Mouse (Mus musculus) lung, adult 18-20 months (tissue): ENCODE measurements at regions not wholly inside any gene's neighbourhood (a gene's known extent, or its start where the extent isn't known, plus 50 kb on each side); places are given as distances from the start of the nearest gene placed in this dataset.

Experiments used
- DNase-seq, 2 experiments: peaks; one replicate each; pipeline ENCODE4 v3.0.0; 2022; ENCODE audit warnings: mixed read lengths in 2 of 2

DNA sequence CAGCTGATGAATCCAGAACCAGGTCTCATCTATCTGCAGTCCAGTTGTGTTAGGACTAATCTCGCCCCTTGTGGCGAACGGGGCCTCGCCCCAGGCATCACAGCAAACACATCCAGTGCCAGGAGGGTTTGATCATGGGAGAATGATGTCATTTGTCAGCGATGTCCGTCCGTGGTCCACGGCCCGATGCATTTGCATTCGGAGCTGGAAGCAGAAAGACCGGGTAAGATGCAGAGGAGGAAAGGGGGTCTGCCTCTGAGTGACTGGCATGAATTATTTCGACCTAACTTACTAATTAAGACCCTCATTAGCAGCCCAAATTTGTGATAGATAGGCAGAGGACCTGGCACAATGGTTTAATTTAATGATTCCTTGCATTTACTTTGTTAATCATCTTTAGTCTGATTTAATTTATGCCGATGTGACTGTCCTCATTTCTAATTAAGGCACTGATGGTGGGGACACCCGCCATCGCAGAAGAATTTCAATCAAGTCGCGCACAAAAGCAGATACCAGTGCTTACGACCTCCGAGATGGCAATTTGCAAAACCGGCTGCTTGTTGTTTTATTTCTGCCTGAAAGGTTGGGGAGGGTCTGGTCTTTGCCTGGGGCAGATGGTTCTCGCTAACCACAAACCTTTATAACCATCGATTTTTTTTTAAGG is 141.9 kb downstream of the Cryba4 start:
- DNase-seq = no peak

DNA sequence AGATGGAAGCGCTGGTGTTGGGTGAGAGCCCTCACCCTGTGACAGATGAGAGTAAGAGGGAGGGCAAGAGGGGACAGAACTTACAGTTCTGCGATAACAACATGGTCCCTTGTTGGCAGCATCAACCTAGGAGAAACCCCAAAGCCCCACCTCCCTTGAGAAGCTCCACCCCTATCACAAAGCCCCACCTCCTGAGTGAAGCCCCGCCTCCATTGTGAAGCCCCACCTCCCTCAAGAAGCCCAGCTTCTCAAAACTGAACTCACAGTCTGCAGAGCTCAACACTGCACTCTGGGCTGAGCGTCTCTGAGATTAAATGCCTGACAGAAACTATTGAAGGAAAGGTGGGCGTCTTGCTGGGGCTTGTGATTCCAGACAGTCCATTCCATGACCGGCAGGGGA is 131.6 kb downstream of the Cryba4 start:
- no peak for DNase-seq

DNA sequence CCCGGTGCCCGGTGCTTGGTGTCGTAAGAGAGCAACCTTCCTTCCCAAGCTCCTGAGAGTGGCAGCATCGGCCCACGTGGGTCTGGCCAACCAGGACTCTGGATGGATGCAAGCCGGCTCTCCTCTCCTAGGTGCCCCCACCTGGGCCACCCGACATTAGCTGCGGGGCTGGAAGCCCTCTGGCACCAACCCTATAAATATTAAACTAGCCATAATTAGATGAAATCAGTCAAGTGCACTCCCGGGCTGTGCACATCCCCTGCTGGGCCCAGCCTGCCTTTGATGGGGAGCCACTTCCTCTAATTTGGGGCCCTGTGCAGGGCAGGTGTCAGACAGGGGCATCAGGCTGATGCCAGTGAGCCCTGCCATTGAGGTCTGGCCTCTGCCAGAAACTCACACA is 130.8 kb downstream of the Cryba4 start:
- DNase-seq = no peak

DNA sequence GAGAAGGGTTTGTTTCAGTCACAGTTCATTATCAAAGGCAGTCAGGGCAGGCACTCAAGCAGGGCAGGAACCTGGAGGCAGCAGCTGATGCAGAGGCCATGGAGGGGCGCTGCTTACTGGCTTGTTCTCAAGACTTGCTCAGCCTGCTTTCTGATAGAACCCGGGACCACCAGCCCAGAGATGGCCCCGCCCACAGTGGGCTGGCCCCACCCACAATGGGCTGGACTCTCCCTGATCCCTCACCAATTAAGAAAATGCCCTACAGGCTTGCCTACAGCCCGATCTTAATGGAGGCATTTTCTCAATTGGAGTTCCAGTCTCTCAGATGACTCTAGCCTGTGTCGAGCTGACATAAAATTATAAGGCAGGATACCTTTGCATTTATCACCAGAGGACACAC is 129.7 kb downstream of the Cryba4 start:
- no peak for DNase-seq

DNA sequence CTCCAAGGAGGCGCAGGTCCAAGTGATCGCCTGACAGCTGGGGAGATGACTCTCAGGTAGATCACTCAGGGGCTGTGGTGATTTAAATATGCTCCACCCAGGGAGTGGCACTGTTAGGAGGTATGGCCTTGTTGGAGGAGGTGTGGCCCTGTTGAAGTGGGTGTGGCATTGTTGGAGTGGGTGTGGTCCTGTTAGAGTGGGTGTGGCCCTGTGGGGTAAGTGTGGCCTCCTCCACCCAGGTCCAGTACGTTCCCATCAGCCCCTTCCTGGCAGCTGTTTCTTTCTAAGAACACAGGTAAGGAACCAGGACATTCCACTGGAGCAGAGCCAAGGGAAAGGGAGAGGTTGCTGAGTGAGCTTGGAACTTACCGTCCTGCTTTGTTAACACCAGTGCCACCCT is 125.1 kb downstream of the Cryba4 start:
- DNase-seq = peak; percentile 8 to 34

DNA sequence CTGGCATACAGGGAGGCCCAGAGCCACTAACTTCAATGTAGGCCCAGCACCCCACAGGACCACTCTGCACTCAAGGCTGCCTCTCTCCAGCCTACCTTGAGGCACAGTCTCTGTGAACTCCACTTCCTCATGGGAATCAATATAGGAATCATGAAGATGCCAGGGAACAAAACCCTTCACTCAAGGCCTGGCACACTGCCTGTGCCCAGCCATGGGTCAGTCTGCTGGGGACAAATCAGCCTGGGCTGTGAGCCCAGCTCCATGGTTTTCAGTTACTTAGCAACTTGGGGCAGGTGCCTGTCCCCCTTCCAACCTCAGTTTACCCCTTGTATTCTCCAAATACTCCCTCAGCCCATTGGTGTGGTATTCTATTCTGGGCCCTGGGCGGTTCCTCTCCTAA is 119.6 kb downstream of the Cryba4 start:
- DNase-seq = no peak

DNA sequence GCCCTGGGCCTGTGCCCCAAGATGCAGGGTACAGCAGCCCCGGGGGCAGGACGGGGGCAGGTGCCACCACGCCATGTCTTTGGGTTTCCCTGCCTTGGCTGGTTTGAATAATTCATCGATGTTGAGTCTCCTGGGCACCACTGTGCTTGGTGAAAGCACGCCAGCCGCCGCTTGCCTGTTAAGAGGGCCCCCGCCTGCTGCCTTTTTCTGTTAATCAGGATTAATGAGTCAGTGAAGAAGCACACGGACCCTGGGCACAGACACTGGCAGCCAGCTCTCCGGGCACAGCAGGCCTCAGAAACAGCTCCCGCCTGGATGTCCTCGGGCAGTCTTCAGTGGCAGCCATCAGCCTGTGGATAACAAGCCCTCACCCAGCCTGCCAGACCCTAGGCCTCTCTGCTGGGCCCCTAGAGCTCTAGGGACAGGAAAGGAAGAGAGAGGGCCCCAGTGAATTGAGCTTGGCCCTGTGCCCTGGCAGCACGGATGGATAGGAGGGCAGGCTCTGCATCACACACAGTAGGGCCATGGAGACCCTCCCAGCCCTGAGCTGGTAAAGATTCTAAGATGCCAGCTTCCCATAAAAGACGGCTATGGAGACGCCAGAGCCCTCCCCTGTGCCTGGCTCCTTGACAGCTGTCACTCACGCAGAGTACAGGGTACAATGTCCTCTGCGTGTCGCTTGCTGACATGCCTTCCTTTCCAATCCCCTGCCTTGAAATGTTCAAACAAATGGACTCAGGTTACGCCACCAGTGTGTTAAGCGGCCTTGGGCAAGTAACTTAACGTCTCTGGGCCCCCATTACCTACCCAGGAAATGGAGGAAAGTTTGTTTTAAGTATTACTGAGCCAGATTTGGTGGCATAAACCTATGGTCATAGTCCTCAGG is 118.4 kb downstream of the Cryba4 start:
- no peak for DNase-seq

DNA sequence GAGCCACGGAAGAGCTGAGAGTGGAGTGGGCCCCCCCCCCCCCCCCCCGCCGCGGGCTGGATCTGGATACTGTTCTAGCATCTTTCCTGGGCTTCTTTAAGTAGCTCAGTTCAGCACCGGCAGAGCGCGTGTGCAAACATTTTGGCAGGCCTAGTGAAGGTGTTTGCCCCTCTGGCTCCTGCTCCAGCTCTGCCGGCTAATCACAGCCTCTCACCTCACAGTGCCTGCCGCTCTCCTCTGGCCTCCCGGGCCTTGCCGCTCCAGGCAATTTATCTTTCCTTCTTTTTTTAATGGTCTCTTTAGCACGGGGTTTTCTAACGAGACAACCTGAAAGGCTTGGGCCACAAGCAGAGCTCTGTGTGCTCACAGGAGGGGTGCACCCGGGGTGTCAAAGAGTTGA is 115.7 kb downstream of the Cryba4 start:
- no peak for DNase-seq

DNA sequence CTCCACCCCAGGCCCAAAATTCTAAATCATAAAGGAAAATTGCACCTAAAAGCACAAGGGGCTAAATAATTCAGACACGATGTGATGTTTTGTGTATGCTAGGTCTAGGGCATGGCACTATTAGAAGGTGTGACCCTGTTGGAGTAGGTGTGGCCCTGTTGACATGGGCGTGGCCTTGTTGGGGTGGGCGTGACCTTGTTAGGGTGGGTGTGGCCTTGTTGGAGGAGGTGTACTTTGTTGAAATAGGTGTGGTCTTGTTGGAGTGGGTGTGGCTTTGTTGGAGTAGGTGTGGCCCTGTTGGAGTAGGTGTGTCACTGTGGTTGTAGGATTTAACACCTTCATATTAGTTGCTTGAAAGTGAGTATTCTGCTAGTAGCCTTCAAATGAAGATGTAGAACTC is 114.1 kb downstream of the Cryba4 start:
- DNase-seq = no peak

DNA sequence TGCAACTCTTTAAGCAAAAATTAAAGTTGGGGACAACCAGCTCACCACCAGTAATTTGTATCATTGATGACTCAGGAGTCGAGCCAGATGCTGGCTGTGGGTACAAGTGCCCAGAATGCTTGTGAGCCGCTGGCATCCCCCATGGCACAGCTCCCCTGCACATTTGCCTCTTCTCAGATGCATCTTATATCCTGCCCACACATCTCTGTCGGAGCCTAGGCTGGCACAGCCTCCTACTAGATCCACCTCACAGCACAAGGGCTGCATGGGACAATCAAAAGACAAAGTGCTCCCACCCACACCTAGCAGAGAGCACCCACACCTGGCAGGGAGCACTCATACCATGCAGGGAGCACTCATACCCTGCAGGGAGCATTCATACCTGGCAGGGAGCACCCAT is 109.6 kb downstream of the Cryba4 start:
- no peak for DNase-seq

DNA sequence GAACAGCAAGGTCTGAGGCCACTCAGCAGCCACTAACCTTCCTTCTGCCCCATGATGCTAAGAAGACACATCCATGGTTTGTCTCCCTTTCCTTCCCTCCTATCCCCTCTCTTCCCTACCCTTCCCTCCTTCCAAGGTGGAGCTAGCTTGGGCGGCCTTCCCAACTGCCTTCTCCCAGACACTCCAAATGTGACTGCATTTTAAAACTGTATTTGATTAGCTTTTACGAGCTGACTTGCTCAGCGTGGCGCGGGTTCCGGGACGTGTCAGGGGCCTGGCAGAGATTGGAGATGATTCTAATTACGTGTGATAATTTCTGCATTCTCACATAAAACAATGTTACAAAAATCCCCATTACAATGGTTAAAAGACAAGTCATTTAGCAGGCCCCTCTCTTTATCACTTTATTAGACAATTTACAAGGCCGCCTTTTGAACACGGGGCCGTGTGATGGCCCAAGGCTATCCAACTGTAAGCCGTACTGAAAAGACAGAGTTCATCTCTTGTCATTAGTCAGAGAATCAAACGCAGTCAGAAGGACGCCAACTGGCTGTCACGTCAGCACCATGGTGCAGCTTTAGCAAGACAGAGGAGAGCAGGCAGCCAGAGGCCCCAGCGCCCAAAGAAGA is 108.2 kb downstream of the Cryba4 start:
- DNase-seq = no peak

DNA sequence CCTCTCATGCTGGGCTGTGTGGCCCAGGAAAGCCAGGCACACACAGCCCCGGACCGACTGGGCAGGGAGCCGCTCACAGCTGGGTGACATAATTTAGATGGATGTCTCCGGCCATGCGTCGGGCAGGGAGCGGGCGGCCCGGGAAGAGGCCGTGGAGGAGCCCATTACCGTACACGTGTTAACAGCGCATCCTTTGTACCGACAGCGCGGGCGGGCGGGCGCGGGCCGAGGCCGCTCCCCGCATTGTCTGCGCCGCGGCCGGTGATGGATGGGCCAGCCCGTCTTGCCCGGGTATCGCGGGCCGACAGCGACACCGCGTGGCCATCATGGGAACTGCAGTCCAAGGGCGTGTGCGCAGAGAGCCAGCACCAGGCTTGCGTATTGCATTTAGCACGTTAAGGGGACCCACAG is 98.6 kb downstream of the Cryba4 start:
- DNase-seq = peak; percentile 45 to 67

DNA sequence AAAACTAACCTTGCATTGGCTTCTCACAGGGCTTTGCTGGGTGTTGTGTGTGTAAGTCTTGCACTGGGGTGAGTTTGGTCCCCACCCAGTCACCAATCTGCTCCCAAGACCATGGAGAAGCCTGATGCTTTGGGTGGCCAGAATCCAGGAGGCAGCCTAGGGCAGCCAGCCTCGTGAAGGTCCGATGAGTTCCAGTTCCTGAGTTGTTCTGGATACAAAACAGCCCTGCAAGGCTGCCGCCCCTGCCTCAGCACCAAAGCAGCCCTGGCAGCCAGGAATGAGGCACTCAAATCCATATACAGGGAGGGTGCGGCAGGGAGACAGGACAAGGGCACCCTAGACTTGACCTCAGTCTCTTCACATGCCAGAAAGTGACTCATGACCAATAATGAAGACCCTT is 97.7 kb downstream of the Cryba4 start:
- DNase-seq = no peak

DNA sequence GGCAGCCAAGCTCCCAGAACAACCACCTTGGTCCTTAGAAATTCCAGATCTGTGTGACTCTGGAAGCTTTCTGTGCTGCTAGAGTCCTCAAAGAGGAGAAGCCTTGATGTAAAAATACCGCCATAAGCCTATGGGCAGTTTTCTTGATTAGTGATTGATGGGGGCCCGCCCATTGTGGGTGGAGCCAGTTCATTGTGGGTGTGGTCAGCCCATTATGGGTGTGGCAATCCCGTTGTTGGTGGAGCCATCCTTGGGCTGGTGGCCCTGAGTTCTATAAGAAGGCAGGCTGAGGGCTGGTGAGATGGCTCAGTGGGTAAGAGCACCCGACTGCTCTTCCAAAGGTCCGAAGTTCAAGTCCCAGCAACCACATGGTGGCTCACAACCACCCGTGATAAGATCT is 97.3 kb downstream of the Cryba4 start:
- DNase-seq = no peak

DNA sequence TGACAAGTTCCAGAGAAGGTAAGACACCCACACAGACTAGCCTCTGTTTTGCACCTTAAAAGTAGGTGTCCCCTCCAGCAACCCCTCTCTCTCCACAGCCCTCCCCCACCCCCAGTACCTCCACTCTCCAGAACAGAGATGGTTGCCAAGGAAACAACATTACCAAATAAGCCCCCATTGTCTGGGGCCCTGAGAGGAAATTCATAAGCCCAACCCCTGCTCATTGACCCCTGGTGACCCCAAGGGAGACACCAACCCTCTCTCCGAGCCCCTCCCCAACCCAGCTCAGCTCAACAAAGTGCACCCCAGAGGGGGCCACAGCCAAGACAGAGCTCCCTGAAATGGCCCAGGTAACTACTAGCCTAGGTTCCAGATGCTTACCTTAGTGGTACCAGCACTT is 96.3 kb downstream of the Cryba4 start:
- no peak for DNase-seq

DNA sequence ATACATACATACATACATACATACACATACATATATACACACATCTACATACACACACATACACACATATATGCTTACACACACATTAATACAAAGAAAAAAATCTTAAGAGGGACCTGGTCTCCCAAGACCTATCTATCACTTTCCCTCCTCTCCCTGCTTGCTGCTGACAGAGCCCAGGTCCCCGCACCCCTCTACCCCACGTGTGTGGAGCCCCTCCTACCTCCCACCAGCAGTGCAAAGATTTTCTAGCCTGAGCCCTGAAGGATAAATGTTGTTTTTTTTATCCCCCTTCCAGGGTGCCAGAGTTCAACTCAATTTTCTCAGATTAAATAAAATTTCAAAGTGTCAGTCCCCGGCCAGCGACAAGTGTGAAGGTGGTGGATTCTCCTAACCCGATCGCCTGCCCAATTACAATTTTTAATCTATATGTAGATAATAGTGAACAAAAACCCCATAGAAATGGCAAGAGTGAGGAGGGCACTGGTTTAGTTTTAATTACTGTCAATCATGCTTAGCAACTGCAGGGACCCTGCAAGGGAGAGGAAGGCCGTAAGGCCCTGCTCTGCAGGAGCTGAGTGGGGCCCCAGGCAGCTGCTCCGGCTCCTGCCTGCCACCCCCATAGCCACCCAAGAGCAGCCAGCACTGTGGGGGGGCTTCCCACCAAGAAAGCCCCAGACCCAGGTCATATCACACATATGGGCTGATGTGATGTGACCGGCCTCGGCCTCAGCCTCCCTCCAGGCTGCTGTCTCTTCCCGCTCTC is 85.7 kb downstream of the Cryba4 start:
- DNase-seq = no peak

DNA sequence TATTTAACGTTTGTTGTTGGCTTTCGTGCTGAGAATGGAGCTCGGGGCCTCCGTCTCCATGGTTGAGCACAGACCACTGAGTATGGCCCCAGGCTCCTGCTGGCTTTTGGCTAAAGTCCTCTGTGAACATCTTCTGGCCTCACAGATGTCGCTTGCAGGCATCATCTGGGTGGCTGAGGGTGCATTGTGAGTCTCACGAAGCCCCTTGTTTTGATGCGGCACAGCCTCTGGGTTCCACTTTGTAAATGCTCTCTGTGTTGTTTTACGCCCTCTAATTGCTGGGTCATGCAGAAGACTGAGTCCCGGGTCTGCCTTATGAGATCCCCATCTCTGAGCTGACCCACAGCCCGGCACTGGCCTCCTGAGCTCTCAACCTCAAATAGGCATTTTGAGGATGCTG is 84.5 kb downstream of the Cryba4 start:
- DNase-seq = no peak

DNA sequence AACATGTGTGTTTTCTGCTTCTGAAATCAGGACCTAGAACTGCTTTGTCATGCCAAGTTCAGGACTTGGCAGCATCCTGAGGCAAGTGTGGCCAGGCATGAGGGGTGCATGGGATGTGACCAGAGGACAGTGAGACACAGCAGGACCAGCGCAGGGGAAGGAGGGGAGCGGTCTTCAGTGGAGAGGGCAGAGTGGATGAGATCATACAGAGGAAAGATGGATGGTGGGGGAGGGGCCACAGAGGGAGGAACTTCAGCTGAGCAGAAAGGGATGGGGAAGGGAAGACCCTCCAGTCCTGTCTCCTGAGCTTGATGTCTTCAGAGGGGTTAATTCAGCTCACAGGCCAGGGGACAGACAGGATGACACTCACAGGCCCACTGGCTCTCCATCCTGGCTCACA is 81.0 kb downstream of the Cryba4 start:
- DNase-seq = no peak

DNA sequence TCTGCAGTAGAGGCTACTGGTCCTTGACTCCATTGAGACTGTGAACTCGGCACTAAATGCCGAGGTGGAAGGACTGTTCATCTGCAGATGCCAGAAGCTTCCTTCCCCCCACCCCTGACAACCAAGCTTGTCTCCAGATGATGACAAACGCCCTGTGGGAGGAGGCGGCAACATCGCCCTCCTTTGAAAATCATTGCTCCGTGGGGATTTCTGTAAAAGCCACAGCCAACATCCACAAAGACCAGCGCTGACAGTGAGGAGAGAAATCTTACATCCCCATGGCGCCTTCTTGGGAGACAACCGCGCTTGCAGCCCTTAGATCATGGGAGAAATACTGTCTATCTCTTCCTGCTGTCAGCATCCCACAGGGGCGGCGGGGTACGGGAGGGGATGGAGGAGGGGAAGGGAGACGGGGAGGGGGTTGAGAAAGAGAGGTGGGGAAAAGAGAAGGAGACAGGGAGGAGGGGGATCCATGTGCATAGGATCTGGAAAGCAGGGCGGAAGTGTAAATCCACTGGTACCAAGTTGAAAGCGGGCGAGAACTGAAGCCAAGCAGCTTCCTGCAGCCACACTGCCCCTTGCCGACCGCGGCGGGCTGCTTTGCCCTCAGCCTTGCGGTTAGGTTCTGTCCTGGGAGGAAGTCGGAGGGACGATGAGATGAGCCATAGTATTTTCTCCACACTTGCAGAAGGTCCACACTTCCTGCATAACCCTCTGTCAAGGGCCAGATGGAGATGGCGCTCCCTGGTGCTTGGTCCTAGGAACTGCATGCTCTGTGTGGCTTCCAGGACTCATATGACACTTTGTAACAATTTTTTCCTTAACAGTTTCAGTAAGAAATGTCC is 72.9 kb downstream of the Cryba4 start:
- DNase-seq = no peak

DNA sequence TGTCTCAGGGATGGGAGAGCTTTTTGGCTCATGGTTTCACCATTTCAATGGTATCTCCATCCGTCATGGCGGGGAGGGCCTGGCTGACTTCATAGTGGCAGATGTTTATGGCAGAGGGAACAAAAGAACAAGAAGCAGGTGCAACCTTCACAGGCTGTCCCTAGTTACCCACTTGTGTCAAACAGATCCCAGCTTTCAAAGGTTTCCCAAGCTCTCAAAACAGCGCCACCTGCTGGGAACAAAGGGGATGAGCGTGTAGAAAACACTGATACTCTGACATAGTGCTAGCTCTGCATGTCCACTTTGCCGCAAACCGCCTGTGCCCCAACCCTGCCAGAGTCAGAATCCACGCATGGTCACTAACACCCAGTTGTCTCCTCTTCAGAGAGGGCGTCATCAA is 69.5 kb downstream of the Cryba4 start:
- peak in 1 of 2 experiments; percentile 5 for DNase-seq

DNA sequence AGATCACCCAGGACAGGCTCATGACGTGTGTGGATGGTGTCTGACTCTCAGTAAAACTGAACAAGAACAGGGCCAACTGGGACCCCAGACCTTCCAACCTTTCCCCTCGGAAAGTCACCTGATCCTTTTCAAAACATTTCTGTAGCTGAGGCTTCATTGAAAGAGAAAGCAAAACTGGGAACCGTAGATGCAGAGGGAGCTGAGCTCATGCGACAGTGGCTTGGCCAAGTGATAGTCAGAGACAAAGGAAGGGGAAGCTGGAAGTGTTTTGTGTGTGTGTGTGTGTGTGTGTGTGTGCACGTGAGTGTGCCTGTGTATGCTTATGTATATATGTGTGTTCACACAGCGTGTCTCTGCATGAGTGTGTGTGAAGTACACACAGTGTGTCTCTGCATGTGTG is 56.7 kb downstream of the Cryba4 start:
- DNase-seq = no peak
